Mouse (Mus musculus) midbrain, postnatal 0 days (tissue): ENCODE data around the gene Cux1. TPM values are rescaled to one million over a fixed set of nuclear protein-coding genes. Genes with fewer than 3 reads are reported as not detected.

Experiments used
- ATAC-seq: fragments of 200-750 bp; cut with Nextera tagmentation; 2 replicates; pipeline ENCODE4 v1.8.0; 2017; ENCODE audit warnings: moderate number of reproducible peaks, mild to moderate bottlenecking, moderate TSS enrichment, moderate library complexity; ENCODE audit not compliant: low FRiP score
- DNase-seq: peaks from one replicate; pipeline ENCODE4 v3.0.0-alpha.2; 2015; ENCODE audit warnings: low spot score
- H3K27ac ChIP-seq: fragments of 300-500 bp; sonication (generic); 2 replicates; pipeline ENCODE4 v1.5.1; 2014; ENCODE audit warnings: low read depth, mild to moderate bottlenecking, low read length, mixed read lengths
- H3K27me3 ChIP-seq: fragments of 300-500 bp; sonication (generic); 2 replicates; pipeline ENCODE4 v1.6.1; 2014; ENCODE audit warnings: low read length, control low read depth, mixed read lengths; ENCODE audit not compliant: insufficient read depth
- H3K36me3 ChIP-seq: fragments of 300-500 bp; sonication (generic); 2 replicates; pipeline ENCODE4 v1.6.1; 2014; ENCODE audit warnings: low read length, control low read depth, mixed read lengths; ENCODE audit not compliant: insufficient read depth
- H3K4me1 ChIP-seq: fragments of 300-500 bp; sonication (generic); 2 replicates; pipeline ENCODE4 v1.6.1; 2014; ENCODE audit warnings: mild to moderate bottlenecking, control low read depth, antibody characterized with exemption, low read length, mixed read lengths; ENCODE audit not compliant: insufficient read depth
- H3K4me2 ChIP-seq: fragments of 300-500 bp; sonication (generic); 2 replicates; pipeline ENCODE4 v1.6.1; 2014; ENCODE audit warnings: low read depth, mild to moderate bottlenecking, low read length, mixed read lengths; ENCODE audit not compliant: poor library complexity, severe bottlenecking
- H3K4me3 ChIP-seq: fragments of 300-500 bp; sonication (generic); 2 replicates; pipeline ENCODE4 v1.5.1; 2014; ENCODE audit warnings: low read depth, mild to moderate bottlenecking, low read length, moderate library complexity
- H3K9ac ChIP-seq: fragments of 300-500 bp; sonication (generic); replicated peaks from 2 replicates; pipeline ENCODE4 v1.6.1; 2014; ENCODE audit warnings: mild to moderate bottlenecking, low read length, moderate library complexity, mixed read lengths; ENCODE audit not compliant: poor library complexity, severe bottlenecking
- H3K9me3 ChIP-seq: fragments of 300-500 bp; sonication (generic); 2 replicates; pipeline ENCODE4 v1.6.1; 2016; ENCODE audit warnings: low read length, control low read depth
- CTCF ChIP-seq: IDR thresholded peaks from 2 replicates; pipeline ENCODE4 v1.5.1; 2016; ENCODE audit warnings: antibody characterized with exemption, mild to moderate bottlenecking
- WGBS: fragments of 180-500 bp; shearing (Covaris S2); extraction: QIAGEN DNeasy Blood & Tissue Kit; methylation state at CpG from one replicate; pipeline ENCODE4 v1.1.7; 2014; 5-methylcytosine and 5-hydroxymethylcytosine counted together
- polyA plus RNA-seq: library from polyadenylated mRNA; unstranded; fragments of >200 nt; fragmentation: Nextera tagmentation; extraction: Ambion mirVana; gene quantifications from 2 replicates; pipeline ENCODE4 v1.2.1, GENCODE M21; 2015
- total RNA-seq: library from RNA; depleted of rRNA; stranded (reverse); fragments of >200 nt; gene quantifications from 2 replicates; pipeline ENCODE4 v1.2.3, GENCODE M21; 2014

Gene Cux1
- total and polyA plus RNA-seq, 2 experiments from 2014 or later = 97.9 to 133 TPM

DNA sequence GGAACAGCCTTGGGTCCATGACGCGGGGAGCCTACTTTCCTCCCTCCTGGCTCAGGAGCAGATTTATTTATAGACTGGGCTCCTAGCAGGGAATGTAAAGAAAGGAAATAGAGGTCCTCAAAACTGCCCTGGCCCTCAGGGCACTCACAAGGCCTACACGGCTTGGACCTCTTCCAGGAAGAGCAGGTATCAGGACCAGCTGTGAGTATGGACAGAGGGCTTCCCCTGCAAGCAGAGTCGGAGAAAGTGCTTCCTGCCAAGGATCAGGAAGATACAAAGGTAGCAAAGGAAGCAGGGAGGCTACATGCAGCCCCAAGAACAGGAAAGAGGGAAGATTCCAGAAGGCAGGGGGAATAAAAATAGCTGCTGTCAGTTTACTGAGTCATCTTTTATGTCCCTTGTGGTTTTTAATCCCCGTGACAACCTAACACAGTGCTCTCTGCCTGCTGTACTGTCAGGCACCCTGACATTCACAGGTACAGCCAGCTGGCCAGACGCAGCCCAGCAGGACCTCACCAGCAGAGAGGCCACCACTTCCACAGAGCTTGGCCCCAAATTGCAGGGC, 66.9 kb downstream of the Cux1 start:
- Histone ChIP-seq H3K4me1 (peaks cover 4% of the 10 kb centered on the region; the same call in 1 of the 2 replicates), H3K27ac (peak overlapping the region; percentile 20; the same call in 1 of the 2 replicates), H3K36me3 (no peaks in the 10 kb centered on the region), H3K9me3 (no peaks in the 10 kb centered on the region), H3K9ac (no peak overlapping the region), H3K4me3 (no peak overlapping the region), H3K27me3 (no peaks in the 10 kb centered on the region), H3K4me2 (no peak overlapping the region)
- DNase-seq = no peak
- no peak for ATAC-seq
- 44% methylated on average over 6 of the region's 6 CpGs for WGBS
- no peak for TF ChIP-seq CTCF

DNA sequence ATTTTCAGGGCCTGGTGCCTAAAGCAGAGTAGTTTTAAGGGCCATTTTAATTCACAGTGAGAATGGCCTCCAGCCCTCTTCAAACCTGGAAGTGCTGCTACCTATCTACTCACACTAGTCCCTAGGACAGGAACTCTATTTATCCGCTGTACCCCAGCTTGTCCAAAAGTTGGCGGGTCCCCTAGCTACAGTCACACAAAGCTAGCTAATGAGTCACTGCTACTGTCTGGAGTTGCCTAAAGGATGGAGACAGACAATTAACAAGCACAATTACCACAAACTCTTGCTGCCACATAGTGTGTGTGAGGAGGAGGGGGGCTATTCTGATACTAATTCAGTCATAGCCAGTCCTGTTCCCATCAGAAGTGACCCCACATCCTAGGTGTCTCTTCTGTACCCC, 68.0 kb downstream of the Cux1 start:
- H3K4me1 ChIP-seq = peaks cover 4% of the 10 kb centered on the region; the same call in 1 of the 2 replicates
- ATAC-seq (no peak), DNase-seq (no peak)
- 93% methylated on average over 2 of the region's 2 CpGs for WGBS
- H3K27ac ChIP-seq = no peak overlapping the region
- H3K9ac ChIP-seq = no peak overlapping the region
- TF ChIP-seq CTCF = no peak
- no peak overlapping the region for H3K4me3 ChIP-seq
- no peak overlapping the region for H3K4me2 ChIP-seq
- H3K36me3 ChIP-seq = no peaks in the 10 kb centered on the region
- H3K9me3 ChIP-seq = no peaks in the 10 kb centered on the region
- no peaks in the 10 kb centered on the region for H3K27me3 ChIP-seq

DNA sequence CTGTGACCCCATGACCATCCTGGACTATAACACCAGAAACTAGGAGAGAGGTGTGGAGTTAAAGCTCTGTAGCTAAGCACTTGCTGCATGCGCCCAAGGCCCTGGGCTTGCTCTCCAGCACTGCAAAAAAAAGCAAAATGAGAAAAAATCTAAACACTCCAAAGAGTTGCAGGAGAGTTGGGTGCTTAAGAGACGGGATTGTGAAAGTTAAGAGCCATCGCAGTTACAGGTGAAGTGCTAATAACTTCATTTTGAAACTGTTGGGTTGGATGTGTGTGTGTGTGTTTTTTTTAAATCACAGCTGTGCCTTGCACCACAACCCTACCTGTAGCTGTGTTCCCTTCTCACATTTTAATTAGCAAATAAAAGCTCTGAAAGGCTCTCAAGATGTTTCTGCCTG, 68.5 kb downstream of the Cux1 start:
- Histone ChIP-seq H3K36me3 (no peaks in the 10 kb centered on the region), H3K9me3 (no peaks in the 10 kb centered on the region), H3K4me2 (no peak overlapping the region), H3K27me3 (no peaks in the 10 kb centered on the region), H3K9ac (no peak overlapping the region), H3K4me1 (peaks cover 4% of the 10 kb centered on the region; the same call in 1 of the 2 replicates), H3K4me3 (no peak overlapping the region), H3K27ac (no peak overlapping the region)
- 91% methylated on average over 3 of the region's 3 CpGs for WGBS
- DNase-seq (no peak), ATAC-seq (no peak)
- no peak for TF ChIP-seq CTCF

DNA sequence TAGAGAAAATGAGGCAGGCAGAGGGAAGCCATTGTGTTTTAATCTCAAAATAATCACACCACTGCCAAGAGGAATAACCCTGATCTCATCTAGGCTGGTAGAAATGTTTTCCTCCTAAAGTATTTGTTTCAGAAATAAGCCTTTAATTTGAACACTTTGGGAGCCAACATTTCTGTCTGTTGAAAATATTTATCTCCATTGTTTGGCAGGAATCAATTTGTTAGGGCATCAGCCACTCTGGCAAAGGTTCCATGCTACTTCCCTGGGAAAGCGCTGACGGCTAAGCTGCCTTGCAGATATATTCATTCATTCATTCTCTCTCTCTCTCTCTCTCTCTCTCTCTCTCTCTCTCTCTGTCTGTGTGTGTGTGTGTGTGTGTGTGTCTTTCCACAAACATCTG, 70.0 kb downstream of the Cux1 start:
- no peak for DNase-seq
- Histone ChIP-seq H3K27ac (no peak overlapping the region), H3K9ac (no peak overlapping the region), H3K27me3 (no peaks in the 10 kb centered on the region), H3K36me3 (no peaks in the 10 kb centered on the region), H3K4me2 (no peak overlapping the region), H3K4me3 (no peak overlapping the region), H3K9me3 (no peaks in the 10 kb centered on the region), H3K4me1 (peaks cover 4% of the 10 kb centered on the region; the same call in 1 of the 2 replicates)
- no peak for TF ChIP-seq CTCF
- 46% methylated on average over 2 of the region's 2 CpGs for WGBS
- ATAC-seq = no peak

DNA sequence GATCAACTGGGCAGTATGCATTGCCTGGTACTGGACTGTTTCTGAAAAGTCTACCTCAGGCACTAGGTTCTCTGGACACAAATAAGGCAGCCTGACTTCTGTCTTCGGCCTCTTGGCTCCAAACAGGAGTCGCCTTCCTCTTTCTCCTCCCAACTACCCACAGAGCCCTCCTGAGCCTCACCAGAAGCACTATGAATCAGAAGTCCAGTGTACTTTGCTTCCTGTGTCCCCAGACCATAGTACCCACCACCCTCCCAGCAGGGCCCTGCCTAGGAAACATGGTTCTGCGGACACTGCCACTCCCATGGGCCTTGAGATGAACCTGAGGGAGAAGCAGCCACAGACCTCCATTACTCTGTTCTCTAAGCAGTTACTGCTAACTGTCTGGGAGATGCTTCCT, 71.7 kb downstream of the Cux1 start:
- ATAC-seq (no peak), DNase-seq (no peak)
- no peak overlapping the region for H3K9ac ChIP-seq
- peaks cover 4% of the 10 kb centered on the region; the same call in 1 of the 2 replicates for H3K4me1 ChIP-seq
- H3K27ac ChIP-seq = no peak overlapping the region; the same call in 1 of the 2 replicates
- no peak overlapping the region for H3K4me3 ChIP-seq
- no peak overlapping the region for H3K4me2 ChIP-seq
- H3K27me3 ChIP-seq = no peaks in the 10 kb centered on the region
- TF ChIP-seq CTCF = no peak
- 93% methylated on average over 3 of the region's 3 CpGs for WGBS
- H3K9me3 ChIP-seq = no peaks in the 10 kb centered on the region
- H3K36me3 ChIP-seq = no peaks in the 10 kb centered on the region

DNA sequence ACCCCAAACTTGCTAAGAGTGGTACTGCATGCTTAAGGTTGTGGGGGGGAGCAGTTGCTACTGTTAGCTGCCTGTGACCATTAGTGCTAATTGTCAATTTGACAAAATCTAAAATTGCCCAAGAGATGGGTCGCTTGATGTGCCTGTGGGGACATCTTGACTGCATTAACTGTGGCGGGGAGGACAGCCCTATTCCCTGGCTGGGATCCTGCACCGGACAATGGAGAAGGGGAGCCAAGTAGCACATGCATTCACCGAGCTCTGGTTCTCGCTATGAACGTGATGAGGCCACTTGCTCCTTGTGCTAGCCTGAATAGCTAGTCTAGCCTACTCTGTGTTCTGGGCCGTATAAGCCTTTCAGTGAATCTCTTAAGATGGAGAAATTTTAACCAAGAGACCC, 72.4 kb downstream of the Cux1 start:
- DNase-seq (no peak), ATAC-seq (no peak)
- Histone ChIP-seq H3K27ac (no peak overlapping the region), H3K4me3 (no peak overlapping the region), H3K9me3 (no peaks in the 10 kb centered on the region), H3K4me2 (no peak overlapping the region), H3K27me3 (no peaks in the 10 kb centered on the region), H3K36me3 (no peaks in the 10 kb centered on the region), H3K4me1 (peaks cover 4% of the 10 kb centered on the region; the same call in 1 of the 2 replicates), H3K9ac (no peak overlapping the region)
- WGBS = 72% methylated on average over 7 of the region's 7 CpGs
- no peak for TF ChIP-seq CTCF
